Comparison of ENCODE assay signal across 13 mouse cellular contexts in genomic region chr19:7470643-7471042, GRCm38 (mm10).
"Had no signal": no experiment of that assay in that cellular context is flagged by ENCODE, and none has a peak within 500 bp of the region (broad histone marks: within the 10 kb centered on the region; RNA-seq: fewer than 3 reads in every experiment).

No protein-coding gene starts in this region.

- H3K4me3 ChIP-seq: kidney, embryonic 15.5 days; left cerebral cortex, adult 2 months; limb, embryonic 15.5 days; liver, embryonic 12.5 days; midbrain, embryonic 12.5 days; neural tube, embryonic 13.5 days; stomach, embryonic 15.5 days had no signal

- H3K27ac ChIP-seq: left cerebral cortex, adult 2 months; limb, embryonic 15.5 days; liver, embryonic 12.5 days; midbrain, embryonic 12.5 days; neural tube, embryonic 13.5 days; stomach, embryonic 15.5 days had no signal

- H3K9me3 ChIP-seq: kidney, embryonic 15.5 days; limb, embryonic 15.5 days; liver, embryonic 12.5 days; midbrain, embryonic 12.5 days; neural tube, embryonic 13.5 days; stomach, embryonic 15.5 days had no signal

- H3K9ac ChIP-seq: kidney, embryonic 15.5 days; limb, embryonic 15.5 days; liver, embryonic 12.5 days; lung, embryonic 14.5 days; midbrain, embryonic 12.5 days; neural tube, embryonic 13.5 days; stomach, embryonic 15.5 days had no signal

- ATAC-seq: intestine, postnatal 0 days; liver, embryonic 12.5 days; midbrain, embryonic 16.5 days had no signal

- H3K27me3 ChIP-seq: kidney, embryonic 15.5 days; limb, embryonic 15.5 days; liver, embryonic 12.5 days; midbrain, embryonic 12.5 days; neural tube, embryonic 13.5 days; stomach, embryonic 15.5 days had no signal

- H3K4me1 ChIP-seq: kidney, embryonic 15.5 days; limb, embryonic 15.5 days; liver, embryonic 12.5 days; midbrain, embryonic 12.5 days had no signal

- DNase-seq: lung, embryonic 14.5 days; lung, postnatal 10 days; retina, postnatal 1 day; thymus, postnatal 4 days had no signal

- H3K4me2 ChIP-seq: kidney, embryonic 15.5 days; limb, embryonic 15.5 days; liver, embryonic 12.5 days; lung, embryonic 14.5 days; midbrain, embryonic 12.5 days; neural tube, embryonic 13.5 days; stomach, embryonic 15.5 days had no signal
